Mouse (Mus musculus) heart, embryonic 16.5 days (tissue): ENCODE measurements around the gene Als2. TPM values are rescaled to one million over a fixed set of nuclear protein-coding genes. Genes with fewer than 3 reads are reported as not detected.

ENCODE experiments used
- ATAC-seq: fragments of 200-750 bp; cut with Nextera tagmentation; replicated peaks from 2 replicates; pipeline ENCODE4 v1.8.0; 2017; ENCODE audit warnings: moderate number of reproducible peaks; ENCODE audit not compliant: insufficient read depth, low FRiP score; ENCODE audit errors: extremely low read depth
- H3K27ac ChIP-seq: fragments of 300-500 bp; sonication (generic); 2 replicates; pipeline ENCODE4 v1.5.1; 2014; ENCODE audit warnings: mild to moderate bottlenecking, low read length, control low read depth, moderate library complexity
- H3K27me3 ChIP-seq: fragments of 300-500 bp; sonication (generic); 2 replicates; pipeline ENCODE4 v1.6.1; 2014; ENCODE audit warnings: low read length, mixed read lengths; ENCODE audit not compliant: control insufficient read depth, insufficient read depth
- H3K36me3 ChIP-seq: fragments of 300-500 bp; sonication (generic); 2 replicates; pipeline ENCODE4 v1.6.1; 2014; ENCODE audit not compliant: control insufficient read depth, insufficient read depth
- H3K4me1 ChIP-seq: fragments of 300-500 bp; sonication (generic); 2 replicates; pipeline ENCODE4 v1.6.1; 2014; ENCODE audit warnings: low read length, mixed read lengths; ENCODE audit not compliant: control insufficient read depth, insufficient read depth
- H3K4me2 ChIP-seq: fragments of 300-500 bp; sonication (generic); 2 replicates; pipeline ENCODE4 v1.6.1; 2014; ENCODE audit warnings: low read depth, mild to moderate bottlenecking, control low read depth, low read length
- H3K4me3 ChIP-seq: fragments of 300-500 bp; sonication (generic); 2 replicates; pipeline ENCODE4 v1.5.1; 2014; ENCODE audit warnings: mild to moderate bottlenecking, control low read depth, low read length
- H3K9ac ChIP-seq: fragments of 300-500 bp; sonication (generic); 2 replicates; pipeline ENCODE4 v1.6.1; 2014; ENCODE audit warnings: low read length, control low read depth
- H3K9me3 ChIP-seq: fragments of 300-500 bp; sonication (generic); replicated peaks from 2 replicates; pipeline ENCODE4 v1.6.1; 2016; ENCODE audit warnings: low read length; ENCODE audit not compliant: control insufficient read depth
- WGBS: fragments of 180-500 bp; shearing (Covaris S2); extraction: QIAGEN DNeasy Blood & Tissue Kit; methylation state at CpG from one replicate; pipeline ENCODE4 v1.1.7; 2014; 5-methylcytosine and 5-hydroxymethylcytosine counted together
- polyA plus RNA-seq: library from polyadenylated mRNA; unstranded; fragments of >200 nt; fragmentation: Nextera tagmentation; extraction: Ambion mirVana; gene quantifications from 2 replicates; pipeline ENCODE4 v1.2.1, GENCODE M21; 2015

Gene Als2
- polyA plus RNA-seq, 1 experiment from 2014 or later = 6.8 TPM

DNA sequence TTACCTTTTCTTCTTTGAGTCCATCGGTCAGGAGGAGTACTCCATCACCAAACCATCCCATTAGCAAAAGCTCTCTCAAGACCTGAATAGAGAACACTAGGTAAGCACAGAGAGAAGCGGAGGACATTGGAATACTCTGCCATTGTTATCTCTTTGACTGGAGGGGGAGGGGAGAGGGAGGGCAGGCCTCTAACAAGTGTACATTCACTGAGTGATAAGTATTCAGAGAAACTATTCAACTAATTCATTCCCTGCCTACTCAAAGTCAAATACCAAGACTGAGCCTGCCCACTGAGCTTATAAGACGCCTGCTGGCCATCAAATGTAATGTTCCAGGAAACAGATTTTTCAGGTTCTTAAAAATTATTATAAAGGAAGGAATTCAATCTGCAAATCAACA, 16.7 kb downstream of the Als2 start:
- WGBS = 65% methylated on average over 3 of the region's 3 CpGs
- H3K4me1 ChIP-seq = peaks cover 2% of the 10 kb centered on the region
- H3K36me3 ChIP-seq = no peaks in the 10 kb centered on the region; the same call in 1 of the 2 replicates
- no peak overlapping the region for H3K4me3 ChIP-seq
- H3K9me3 ChIP-seq = no peaks in the 10 kb centered on the region
- no peak for ATAC-seq
- H3K9ac ChIP-seq = no peak overlapping the region
- H3K27me3 ChIP-seq = no peaks in the 10 kb centered on the region
- H3K27ac ChIP-seq = no peak overlapping the region
- no peak overlapping the region for H3K4me2 ChIP-seq

DNA sequence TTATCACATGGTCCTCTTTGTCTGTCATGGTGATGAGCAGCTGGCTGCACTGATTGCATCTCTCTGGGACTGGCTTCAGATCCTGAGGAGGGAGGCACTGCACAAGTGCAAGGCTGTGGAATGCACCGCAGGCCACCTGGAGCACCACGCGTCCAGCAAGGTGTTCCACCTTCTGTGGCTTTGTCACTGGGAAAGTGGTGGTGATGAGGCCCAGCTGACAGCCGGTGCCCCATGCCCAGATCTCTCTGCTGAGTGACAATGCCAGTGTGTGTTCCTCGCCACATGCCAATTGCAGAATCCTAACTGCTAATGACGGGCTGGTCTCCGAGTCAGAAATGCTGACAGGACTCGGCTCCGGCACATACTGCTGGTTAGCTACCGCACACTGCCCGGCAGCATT, 21.6 kb downstream of the Als2 start:
- no peak overlapping the region for H3K4me2 ChIP-seq
- 88% methylated on average over 11 of the region's 11 CpGs for WGBS
- no peak overlapping the region for H3K27ac ChIP-seq
- no peaks in the 10 kb centered on the region for H3K9me3 ChIP-seq
- no peaks in the 10 kb centered on the region for H3K27me3 ChIP-seq
- H3K4me3 ChIP-seq = no peak overlapping the region
- H3K9ac ChIP-seq = no peak overlapping the region
- H3K36me3 ChIP-seq = peaks cover 3% of the 10 kb centered on the region
- H3K4me1 ChIP-seq = peaks cover 2% of the 10 kb centered on the region
- no peak for ATAC-seq

DNA sequence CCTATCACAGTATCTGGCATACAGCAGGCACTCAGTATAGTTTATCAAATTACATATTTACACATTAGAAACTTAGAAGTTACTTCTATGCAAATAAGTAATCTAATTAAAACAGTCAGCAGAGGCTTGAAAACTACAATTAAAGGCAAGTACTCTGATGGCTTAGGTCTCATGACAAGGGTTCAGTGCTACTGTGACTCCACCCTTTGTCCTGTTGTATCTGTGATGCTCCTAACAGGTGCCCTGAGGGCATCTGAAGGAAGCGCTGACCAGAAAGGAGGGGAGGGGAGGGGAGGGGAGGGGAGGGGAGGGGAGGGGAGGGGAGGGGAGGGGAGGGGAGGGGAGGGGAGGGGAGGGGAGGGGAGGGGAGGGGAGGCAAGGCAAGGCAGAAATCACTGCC, 24.1 kb downstream of the Als2 start:
- peaks cover 3% of the 10 kb centered on the region for H3K36me3 ChIP-seq
- WGBS = no CpG with 5 or more reads among the region's 1 CpGs
- no peaks in the 10 kb centered on the region for H3K9me3 ChIP-seq
- H3K27me3 ChIP-seq = no peaks in the 10 kb centered on the region
- no peaks in the 10 kb centered on the region for H3K4me1 ChIP-seq
- H3K4me3 ChIP-seq = no peak overlapping the region
- H3K9ac ChIP-seq = no peak overlapping the region
- no peak overlapping the region for H3K4me2 ChIP-seq
- no peak for ATAC-seq
- no peak overlapping the region for H3K27ac ChIP-seq

DNA sequence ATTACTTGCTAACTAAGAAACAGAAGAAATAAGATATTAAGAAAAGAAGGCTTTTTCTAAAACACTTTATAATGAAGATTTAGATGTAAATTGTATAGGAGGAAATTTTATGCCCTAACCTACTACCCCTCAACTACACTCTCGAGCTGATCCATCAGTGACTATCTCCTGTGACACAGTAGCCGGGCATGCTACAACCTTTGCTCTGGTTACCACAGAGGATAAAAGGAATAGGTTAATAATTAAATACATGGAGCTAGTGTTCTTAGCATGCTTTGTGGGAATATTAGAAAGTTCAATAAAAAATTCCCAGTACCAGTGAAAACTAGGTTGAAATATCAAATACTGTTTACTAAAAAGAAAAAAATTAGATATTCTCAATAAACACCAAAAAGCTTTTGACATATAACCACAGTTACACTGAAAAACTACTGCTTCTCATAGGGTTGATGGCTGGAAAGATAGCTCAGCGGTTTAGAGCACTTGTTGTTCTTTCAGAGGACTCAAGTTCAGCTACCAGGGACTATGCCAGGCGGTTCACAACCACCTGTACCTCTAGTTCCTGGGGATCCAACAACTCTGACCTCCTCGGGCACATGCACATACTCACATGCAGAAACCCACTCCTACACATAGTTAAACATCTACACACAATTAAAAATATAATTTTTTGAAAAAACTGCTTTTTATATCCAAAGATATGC, 24.8 kb downstream of the Als2 start:
- Histone ChIP-seq H3K36me3 (peaks cover 3% of the 10 kb centered on the region), H3K4me3 (no peak overlapping the region), H3K9ac (no peak overlapping the region), H3K4me1 (no peaks in the 10 kb centered on the region), H3K27ac (no peak overlapping the region), H3K9me3 (no peaks in the 10 kb centered on the region), H3K4me2 (no peak overlapping the region), H3K27me3 (no peaks in the 10 kb centered on the region)
- no peak for ATAC-seq
- WGBS = 76% methylated on average over 5 of the region's 5 CpGs

DNA sequence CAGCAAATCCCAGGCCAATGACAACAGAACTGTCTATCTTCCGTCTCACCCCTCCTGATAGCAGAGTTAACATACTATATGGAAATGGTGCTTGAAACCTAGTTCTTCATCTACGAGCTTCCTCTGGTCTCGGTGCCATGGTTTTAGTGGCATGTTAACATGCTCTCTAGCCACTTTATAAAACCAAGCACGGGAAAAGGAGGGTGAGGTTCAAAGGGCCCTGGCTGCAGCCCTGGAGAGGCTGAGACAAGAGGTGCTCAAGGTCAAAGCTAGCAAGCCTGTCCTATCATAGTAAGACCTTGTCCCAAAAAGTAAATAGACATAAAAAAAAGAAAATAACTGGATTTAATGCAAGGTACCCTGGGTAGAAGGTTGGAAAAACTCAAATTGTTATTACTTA, 25.4 kb downstream of the Als2 start:
- no peak for ATAC-seq
- Histone ChIP-seq H3K4me3 (no peak overlapping the region), H3K27me3 (no peaks in the 10 kb centered on the region), H3K36me3 (peaks cover 3% of the 10 kb centered on the region), H3K27ac (no peak overlapping the region), H3K4me1 (no peaks in the 10 kb centered on the region), H3K9ac (no peak overlapping the region), H3K4me2 (no peak overlapping the region), H3K9me3 (no peaks in the 10 kb centered on the region)
- WGBS = 61% methylated on average over 4 of the region's 4 CpGs

DNA sequence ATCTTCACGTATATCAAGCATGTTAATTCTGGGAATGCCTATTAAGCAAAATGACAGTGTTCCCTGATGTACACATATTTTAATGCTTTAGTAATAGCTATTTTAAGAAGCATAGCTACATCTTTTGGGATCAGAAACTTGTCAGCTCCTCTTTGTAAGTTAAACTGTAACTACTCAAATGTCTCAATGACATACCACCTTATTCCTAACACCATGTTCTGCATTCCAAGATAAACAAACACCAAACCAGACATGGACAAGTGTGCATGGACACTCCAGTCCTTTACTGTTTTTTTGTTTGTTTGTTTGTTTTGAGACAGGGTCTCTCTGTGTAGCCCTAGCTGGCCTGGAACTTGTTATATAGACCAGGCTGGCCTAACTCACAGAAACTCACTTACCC, 28.7 kb downstream of the Als2 start:
- no peaks in the 10 kb centered on the region for H3K9me3 ChIP-seq
- 67% methylated on average over 1 of the region's 1 CpGs for WGBS
- no peaks in the 10 kb centered on the region for H3K4me1 ChIP-seq
- H3K36me3 ChIP-seq = peaks cover 3% of the 10 kb centered on the region; the same call in 1 of the 2 replicates
- no peak for ATAC-seq
- H3K4me2 ChIP-seq = no peak overlapping the region
- H3K9ac ChIP-seq = no peak overlapping the region
- H3K27ac ChIP-seq = no peak overlapping the region
- no peaks in the 10 kb centered on the region for H3K27me3 ChIP-seq
- no peak overlapping the region for H3K4me3 ChIP-seq

DNA sequence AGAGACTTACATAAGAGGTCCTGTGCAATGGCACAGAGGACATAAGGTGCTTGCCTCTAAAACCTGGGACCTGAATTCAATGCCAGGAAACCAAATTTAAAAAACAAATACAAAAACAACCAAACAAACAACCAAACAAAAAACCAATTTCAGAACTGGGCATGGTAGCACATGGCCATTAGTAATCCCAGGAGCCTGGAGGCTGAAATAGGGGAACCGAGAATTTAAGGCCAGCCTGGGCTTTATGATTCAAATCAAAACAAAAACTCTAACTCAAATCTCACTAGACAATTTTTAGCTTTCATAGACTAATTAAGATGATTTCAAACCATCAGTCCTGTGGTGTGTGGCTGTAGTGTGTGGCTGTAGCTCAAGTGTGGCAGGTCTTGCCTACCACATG, 32.5 kb downstream of the Als2 start:
- Histone ChIP-seq H3K27me3 (no peaks in the 10 kb centered on the region), H3K4me3 (no peak overlapping the region), H3K4me1 (no peaks in the 10 kb centered on the region), H3K4me2 (no peak overlapping the region), H3K27ac (no peak overlapping the region), H3K36me3 (peaks cover 4% of the 10 kb centered on the region; the same call in 1 of the 2 replicates), H3K9me3 (no peaks in the 10 kb centered on the region), H3K9ac (no peak overlapping the region)
- no peak for ATAC-seq
- WGBS = 82% methylated on average over 1 of the region's 1 CpGs

DNA sequence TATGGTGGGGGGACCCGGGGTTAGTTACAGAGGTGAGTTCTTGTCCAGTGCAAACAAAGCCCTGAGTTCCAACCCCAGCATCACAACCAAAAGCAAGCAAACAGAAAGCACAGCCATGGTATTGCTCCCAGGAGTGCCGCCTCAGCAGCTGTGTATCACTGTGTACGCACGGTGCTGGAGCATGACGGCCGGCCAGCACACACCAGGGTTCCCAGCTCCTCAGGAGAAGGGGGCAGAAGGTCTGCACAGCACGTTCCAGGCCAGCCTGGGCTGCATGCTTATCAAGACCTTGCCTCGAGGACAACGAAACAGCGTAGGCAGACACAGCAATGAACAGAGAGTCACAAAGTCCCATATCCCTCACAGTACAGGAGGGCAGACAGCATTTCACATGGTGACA, 34.7 kb downstream of the Als2 start:
- no peaks in the 10 kb centered on the region for H3K27me3 ChIP-seq
- H3K4me2 ChIP-seq = no peak overlapping the region
- H3K9ac ChIP-seq = no peak overlapping the region
- whole genome bisulfite sequencing = 83% methylated on average over 10 of the region's 10 CpGs
- H3K36me3 ChIP-seq = peaks cover 8% of the 10 kb centered on the region; the same call in 1 of the 2 replicates
- H3K4me3 ChIP-seq = no peak overlapping the region
- no peak for ATAC-seq
- H3K27ac ChIP-seq = no peak overlapping the region
- H3K9me3 ChIP-seq = no peaks in the 10 kb centered on the region
- H3K4me1 ChIP-seq = no peaks in the 10 kb centered on the region

DNA sequence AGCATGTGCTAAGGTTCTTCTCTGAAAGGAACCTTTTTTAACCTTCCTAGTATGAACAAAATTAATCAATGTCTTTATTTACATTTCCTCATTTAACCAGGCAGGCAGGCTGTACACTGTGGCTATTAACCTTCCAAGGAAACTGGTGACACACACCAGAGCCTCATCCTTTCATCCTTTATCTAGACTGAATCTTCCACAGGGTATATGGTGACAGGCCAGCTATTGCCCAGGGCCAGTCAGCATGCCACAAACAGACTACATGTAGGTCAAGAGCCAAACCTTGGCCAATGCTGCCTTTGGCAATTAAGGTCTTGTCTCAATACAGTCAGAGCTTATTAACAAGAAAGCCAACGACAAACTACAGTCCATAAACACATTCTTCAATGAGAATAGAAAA, 35.5 kb downstream of the Als2 start:
- H3K4me1 ChIP-seq = no peaks in the 10 kb centered on the region
- peaks cover 8% of the 10 kb centered on the region; the same call in 1 of the 2 replicates for H3K36me3 ChIP-seq
- H3K9me3 ChIP-seq = no peaks in the 10 kb centered on the region
- H3K4me2 ChIP-seq = no peak overlapping the region
- H3K27ac ChIP-seq = no peak overlapping the region
- WGBS = 76% methylated on average over 1 of the region's 1 CpGs
- H3K27me3 ChIP-seq = no peaks in the 10 kb centered on the region
- no peak overlapping the region for H3K9ac ChIP-seq
- ATAC-seq = no peak
- H3K4me3 ChIP-seq = no peak overlapping the region
